Mouse (Mus musculus): ENCODE data around the gene Trub2. TPM values are rescaled to one million over a fixed set of nuclear protein-coding genes. Genes with fewer than 3 reads are reported as not detected.

Gene Trub2
- polyA plus RNA-seq, 1 experiment from 2014 or later: 21.0 TPM

DNA sequence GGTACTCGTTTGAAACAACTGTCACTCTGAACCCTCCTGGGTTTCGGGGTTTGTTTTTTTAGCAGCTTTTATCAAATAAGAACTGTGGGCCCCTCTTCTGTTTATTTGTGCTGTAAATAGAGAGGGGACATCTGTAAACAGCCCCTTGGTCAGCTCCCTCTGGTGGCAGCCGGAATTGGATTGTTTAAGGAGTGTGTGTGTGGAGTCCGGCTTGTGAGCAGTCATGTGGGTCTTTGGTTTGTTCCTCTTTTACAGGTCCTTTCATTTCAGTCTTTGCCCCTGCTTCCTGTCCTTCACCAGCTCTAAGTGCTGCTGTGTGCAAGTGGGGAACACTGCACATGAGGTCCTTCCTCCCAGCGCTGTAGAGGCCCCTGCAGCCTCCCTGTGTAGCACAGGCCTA is 48.9 kb downstream of the Trub2 start:
- no peaks in the 10 kb centered on the region for H3K9me3 ChIP-seq (replicated peaks)
- H3K9ac ChIP-seq: no peak overlapping the region
- WGBS: 61% methylated on average over 5 of the region's 5 CpGs
- ATAC-seq (replicated peaks; ENCODE audit: insufficient number of reproducible peaks, insufficient read depth, low FRiP score, low read depth): no peak
- H3K27ac ChIP-seq: no peak overlapping the region
- H3K36me3 ChIP-seq: peaks cover 40% of the 10 kb centered on the region
- H3K4me1 ChIP-seq (replicated peaks): peaks cover 7% of the 10 kb centered on the region
- no peak overlapping the region for H3K4me3 ChIP-seq
- no peak overlapping the region for H3K4me2 ChIP-seq
- no peaks in the 10 kb centered on the region for H3K27me3 ChIP-seq

DNA sequence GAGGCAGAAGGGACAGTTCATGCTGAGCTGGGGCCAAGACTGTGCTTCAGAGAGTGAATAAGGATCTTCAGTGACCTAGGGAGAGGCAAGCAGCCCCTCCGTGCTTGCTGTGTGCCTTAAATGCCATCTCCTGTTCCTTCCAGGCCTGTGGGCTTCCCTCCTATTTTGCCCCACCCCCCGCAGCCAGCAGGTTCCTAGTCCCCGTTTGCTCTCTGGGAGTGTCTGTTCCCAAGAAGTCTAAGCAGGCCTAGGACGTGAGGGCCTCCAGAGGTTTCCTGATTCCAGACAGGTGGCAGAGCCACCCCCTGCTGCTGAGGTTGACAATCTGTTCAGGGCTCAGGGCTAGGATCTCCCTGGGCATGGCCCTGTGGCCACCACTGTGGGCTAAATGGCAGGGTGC is 49.5 kb downstream of the Trub2 start:
- Histone ChIP-seq H3K9ac (no peak overlapping the region), H3K4me3 (no peak overlapping the region), H3K27ac (no peak overlapping the region), H3K9me3 (replicated peaks) (no peaks in the 10 kb centered on the region), H3K27me3 (no peaks in the 10 kb centered on the region), H3K36me3 (peaks cover 40% of the 10 kb centered on the region), H3K4me1 (replicated peaks) (peaks cover 7% of the 10 kb centered on the region), H3K4me2 (no peak overlapping the region)
- 72% methylated on average over 4 of the region's 4 CpGs for WGBS
- no peak for ATAC-seq (replicated peaks; ENCODE audit: insufficient number of reproducible peaks, insufficient read depth, low FRiP score, low read depth)

DNA sequence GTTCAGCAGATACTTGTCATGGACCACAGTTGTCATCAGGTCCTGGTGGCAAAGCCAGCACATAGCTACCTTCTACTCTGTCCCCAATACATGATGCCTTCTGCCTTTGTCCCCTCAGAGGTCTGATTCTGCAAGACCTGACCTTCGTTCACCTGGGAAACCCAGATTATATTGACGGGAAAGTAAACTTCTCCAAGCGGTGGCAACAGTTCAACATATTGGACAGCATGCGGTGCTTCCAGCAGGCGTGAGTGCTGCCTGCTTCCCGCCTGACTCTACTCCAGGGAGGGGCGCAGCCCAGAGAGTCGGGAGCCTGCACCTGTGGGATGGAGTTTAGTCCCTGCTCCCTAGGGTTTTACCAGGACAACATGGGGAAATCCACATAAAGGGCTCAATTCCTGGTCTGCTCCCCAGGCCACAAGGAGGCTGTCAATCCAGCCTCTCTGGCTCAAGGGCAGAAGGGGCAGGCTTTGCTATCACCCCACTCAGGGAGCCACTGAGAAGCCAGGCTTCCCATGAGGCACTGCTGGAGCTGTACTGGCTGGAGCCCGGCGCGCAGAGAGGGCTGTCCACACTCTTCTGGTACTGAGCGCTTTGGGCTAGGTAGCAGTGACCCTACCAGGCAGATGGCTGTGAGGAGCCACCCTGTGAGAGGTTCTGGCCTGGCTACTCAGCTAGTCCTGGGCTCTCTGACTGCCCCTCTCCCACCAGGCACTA is 50.9 kb downstream of the Trub2 start:
- no peak overlapping the region for H3K9ac ChIP-seq
- no peaks in the 10 kb centered on the region for H3K27me3 ChIP-seq
- no peak overlapping the region for H3K4me3 ChIP-seq
- no peak overlapping the region for H3K4me2 ChIP-seq
- no peaks in the 10 kb centered on the region for H3K9me3 ChIP-seq (replicated peaks)
- 64% methylated on average over 12 of the region's 12 CpGs for WGBS
- peaks cover 40% of the 10 kb centered on the region for H3K36me3 ChIP-seq
- H3K4me1 ChIP-seq (replicated peaks): peaks cover 7% of the 10 kb centered on the region
- H3K27ac ChIP-seq: peak overlapping the region; percentile 41
- ATAC-seq (replicated peaks; ENCODE audit: insufficient number of reproducible peaks, insufficient read depth, low FRiP score, low read depth): peak; percentile 63

DNA sequence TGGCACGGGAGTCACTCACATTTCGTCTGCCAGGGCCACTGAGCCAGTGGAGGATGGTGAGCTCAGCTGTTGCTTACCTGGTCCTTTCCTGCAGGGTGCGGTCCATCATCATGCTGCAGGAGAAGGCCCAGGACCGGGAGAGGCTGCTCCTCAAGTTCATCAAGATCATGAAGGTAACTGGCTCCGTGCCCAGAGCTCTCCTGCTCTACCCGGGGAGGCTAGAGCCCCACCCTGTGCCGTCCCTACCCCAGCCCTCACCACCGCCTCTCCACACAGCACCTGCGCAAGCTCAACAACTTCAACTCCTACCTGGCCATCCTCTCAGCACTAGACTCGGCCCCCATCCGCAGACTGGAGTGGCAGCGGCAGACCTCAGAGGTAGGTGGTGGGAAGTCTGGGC is 52.6 kb downstream of the Trub2 start:
- no peaks in the 10 kb centered on the region for H3K9me3 ChIP-seq (replicated peaks)
- no peak overlapping the region for H3K27ac ChIP-seq
- no peak for ATAC-seq (replicated peaks; ENCODE audit: insufficient number of reproducible peaks, insufficient read depth, low FRiP score, low read depth)
- no peak overlapping the region for H3K4me3 ChIP-seq
- H3K27me3 ChIP-seq: no peaks in the 10 kb centered on the region
- WGBS: 74% methylated on average over 12 of the region's 12 CpGs
- no peak overlapping the region for H3K9ac ChIP-seq
- no peak overlapping the region for H3K4me2 ChIP-seq
- H3K4me1 ChIP-seq (replicated peaks): peaks cover 7% of the 10 kb centered on the region
- H3K36me3 ChIP-seq: peaks cover 45% of the 10 kb centered on the region

DNA sequence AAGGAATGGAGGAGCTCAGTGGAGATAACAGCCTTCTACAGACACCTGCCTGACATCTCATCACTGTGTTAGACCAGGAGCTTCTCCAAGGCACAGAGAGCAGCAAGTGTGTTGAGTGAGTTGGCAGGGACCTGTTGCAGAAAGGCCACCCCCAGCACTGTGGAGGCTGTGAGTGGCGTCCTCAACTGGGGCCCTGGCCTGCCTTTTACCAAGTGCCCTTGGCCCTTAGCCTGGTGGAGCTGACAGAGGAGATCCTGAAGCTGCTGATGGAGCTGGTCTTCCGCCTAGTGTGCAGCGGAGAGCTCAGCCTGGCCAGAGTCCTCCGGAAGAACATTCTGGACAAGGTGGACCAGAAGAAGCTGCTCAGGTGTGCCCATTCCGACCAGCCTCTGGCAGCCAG is 55.0 kb downstream of the Trub2 start:
- Histone ChIP-seq H3K4me2 (no peak overlapping the region), H3K36me3 (peaks cover 31% of the 10 kb centered on the region), H3K9ac (no peak overlapping the region), H3K27me3 (no peaks in the 10 kb centered on the region), H3K27ac (no peak overlapping the region), H3K4me3 (no peak overlapping the region), H3K9me3 (replicated peaks) (no peaks in the 10 kb centered on the region), H3K4me1 (replicated peaks) (peaks cover 11% of the 10 kb centered on the region)
- ATAC-seq (replicated peaks; ENCODE audit: insufficient number of reproducible peaks, insufficient read depth, low FRiP score, low read depth): no peak
- 90% methylated on average over 5 of the region's 5 CpGs for WGBS

DNA sequence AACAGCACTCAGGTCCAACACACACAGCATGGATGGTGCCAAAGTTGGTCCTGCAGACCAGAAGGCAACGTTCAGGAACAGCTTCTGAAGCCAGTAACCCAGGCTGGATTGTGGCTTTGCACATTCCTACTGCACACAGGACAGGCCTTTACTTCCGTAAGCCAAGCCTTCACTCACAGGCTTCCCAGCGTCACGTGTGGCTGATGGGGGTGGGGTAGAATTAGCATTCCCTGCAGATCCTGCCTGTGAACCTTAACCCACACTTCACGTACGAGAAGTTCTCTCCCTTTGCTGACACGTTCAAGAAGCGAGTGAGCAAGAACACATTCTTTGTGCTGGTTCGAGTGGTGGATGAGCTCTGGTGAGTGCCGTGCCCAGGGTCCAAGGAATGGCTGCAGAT is 55.7 kb downstream of the Trub2 start:
- Histone ChIP-seq H3K9me3 (replicated peaks) (no peaks in the 10 kb centered on the region), H3K27me3 (no peaks in the 10 kb centered on the region), H3K4me2 (no peak overlapping the region), H3K36me3 (peaks cover 30% of the 10 kb centered on the region), H3K4me1 (replicated peaks) (peaks cover 11% of the 10 kb centered on the region), H3K27ac (no peak overlapping the region), H3K9ac (no peak overlapping the region), H3K4me3 (no peak overlapping the region)
- WGBS: 82% methylated on average over 10 of the region's 10 CpGs
- ATAC-seq (replicated peaks; ENCODE audit: insufficient number of reproducible peaks, insufficient read depth, low FRiP score, low read depth): no peak

DNA sequence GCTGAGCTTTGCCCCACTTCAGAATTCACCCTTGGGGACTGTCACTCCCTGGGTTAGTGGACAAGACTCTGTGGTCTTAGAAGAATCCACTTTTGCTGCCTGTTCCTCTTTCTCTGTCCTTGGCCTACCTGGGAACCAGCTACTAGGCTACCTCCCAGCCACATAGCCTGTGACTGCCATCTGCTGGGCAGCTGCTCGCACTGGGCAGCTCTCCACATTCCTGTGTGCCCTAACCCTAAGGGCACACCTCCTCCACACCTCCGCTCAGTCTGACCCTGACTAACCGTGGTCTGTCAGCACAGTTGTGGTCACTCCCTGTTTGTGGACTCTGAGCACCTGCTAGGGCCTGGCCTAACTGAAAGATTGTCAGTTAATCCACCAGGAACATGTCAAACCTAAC is 56.8 kb downstream of the Trub2 start:
- no peaks in the 10 kb centered on the region for H3K9me3 ChIP-seq (replicated peaks)
- no peaks in the 10 kb centered on the region for H3K27me3 ChIP-seq
- H3K4me2 ChIP-seq: no peak overlapping the region
- peaks cover 30% of the 10 kb centered on the region for H3K36me3 ChIP-seq
- H3K4me1 ChIP-seq (replicated peaks): peaks cover 4% of the 10 kb centered on the region; the same call in 1 of the 2 replicates
- H3K27ac ChIP-seq: no peak overlapping the region
- no peak overlapping the region for H3K4me3 ChIP-seq
- H3K9ac ChIP-seq: no peak overlapping the region
- 63% methylated on average over 3 of the region's 3 CpGs for WGBS
- 0 out of 2 replicates have a peak, but pooled peaks have one; percentile 27 for ATAC-seq (replicated peaks; ENCODE audit: insufficient number of reproducible peaks, insufficient read depth, low FRiP score, low read depth)

DNA sequence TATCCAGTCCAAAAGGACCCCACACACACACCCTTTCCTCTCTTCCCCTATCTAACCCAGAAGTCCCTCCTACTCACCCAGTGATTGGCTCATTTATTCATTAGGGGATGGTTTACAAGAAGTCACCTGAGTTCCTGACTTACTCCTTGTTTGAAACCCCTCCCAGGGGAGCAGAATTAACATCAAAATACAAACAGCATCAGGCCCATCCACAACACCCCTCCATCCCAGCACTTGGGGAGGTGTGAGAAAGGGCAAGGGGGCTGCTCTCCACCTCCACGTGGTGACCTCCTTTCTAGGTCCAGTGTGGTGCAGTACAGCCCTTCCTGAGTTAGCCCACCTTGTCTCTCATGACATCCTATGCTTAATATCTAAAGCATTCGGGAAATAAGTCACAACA is 58.8 kb downstream of the Trub2 start:
- Histone ChIP-seq H3K4me3 (no peak overlapping the region), H3K27me3 (no peaks in the 10 kb centered on the region), H3K27ac (no peak overlapping the region), H3K9me3 (replicated peaks) (no peaks in the 10 kb centered on the region), H3K9ac (no peak overlapping the region), H3K4me2 (no peak overlapping the region), H3K36me3 (peaks cover 31% of the 10 kb centered on the region), H3K4me1 (replicated peaks) (peaks cover 4% of the 10 kb centered on the region; the same call in 1 of the 2 replicates)
- no peak for ATAC-seq (replicated peaks; ENCODE audit: insufficient number of reproducible peaks, insufficient read depth, low FRiP score, low read depth)
- WGBS: 52% methylated on average over 2 of the region's 2 CpGs

DNA sequence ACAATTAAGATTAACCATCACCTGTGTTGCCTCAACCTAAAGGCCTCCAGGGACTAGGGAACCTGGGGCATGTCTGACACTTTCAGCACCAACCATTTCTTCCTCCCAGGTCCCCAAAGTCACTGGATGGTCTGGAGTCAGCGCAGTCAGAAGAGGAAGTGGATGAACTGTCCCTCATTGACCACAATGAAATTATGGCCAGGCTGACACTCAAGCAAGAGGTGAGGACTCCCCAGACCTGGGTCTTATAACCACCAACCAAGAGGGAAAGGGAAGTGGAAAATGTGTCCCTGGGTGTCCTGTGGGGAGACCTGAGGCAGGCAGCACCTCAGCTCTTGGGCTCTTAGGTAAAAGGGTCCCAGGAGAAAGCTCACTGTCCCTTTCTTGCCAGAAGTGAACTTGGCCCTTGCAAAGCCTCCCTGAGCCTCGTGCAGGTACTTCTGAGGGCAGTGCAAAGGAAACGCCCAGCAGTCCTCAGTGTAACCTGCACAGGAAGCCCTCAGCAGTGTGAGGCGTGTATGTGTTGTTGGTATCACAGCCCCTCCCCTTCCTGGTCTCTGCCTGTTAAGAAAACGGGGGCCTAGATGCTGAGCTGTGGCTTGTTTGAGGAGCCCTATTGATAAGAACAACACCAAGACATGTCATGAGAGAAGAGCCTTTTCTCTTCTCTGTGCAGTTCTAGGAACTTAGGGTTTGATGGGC is 63.5 kb downstream of the Trub2 start:
- Histone ChIP-seq H3K27me3 (no peaks in the 10 kb centered on the region), H3K4me3 (no peak overlapping the region), H3K4me1 (replicated peaks) (peaks cover under 1% of the 10 kb centered on the region; the same call in 1 of the 2 replicates), H3K9me3 (replicated peaks) (no peaks in the 10 kb centered on the region), H3K27ac (no peak overlapping the region), H3K4me2 (no peak overlapping the region), H3K9ac (no peak overlapping the region), H3K36me3 (peaks cover 35% of the 10 kb centered on the region)
- no peak for ATAC-seq (replicated peaks; ENCODE audit: insufficient number of reproducible peaks, insufficient read depth, low FRiP score, low read depth)
- WGBS: 56% methylated on average over 5 of the region's 5 CpGs

DNA sequence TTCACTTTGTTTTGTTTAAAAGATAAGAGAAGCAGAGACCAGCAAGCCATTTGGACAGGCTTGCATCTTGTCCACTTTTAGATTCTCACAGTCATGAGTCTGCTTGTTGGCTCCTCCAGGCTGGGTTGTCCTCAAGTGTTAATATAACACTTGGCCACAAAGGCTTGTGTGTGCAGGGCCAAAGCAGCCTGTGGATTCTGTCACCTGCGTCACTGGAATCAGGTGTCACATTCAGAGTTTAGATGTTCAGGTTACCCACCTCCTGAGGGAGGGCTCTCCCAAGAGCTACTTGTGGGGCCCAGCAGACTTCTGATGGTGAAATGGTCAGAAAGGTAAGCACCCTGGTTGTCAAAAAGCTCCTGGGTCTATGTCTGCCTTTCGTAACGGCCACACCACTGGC is 65.2 kb downstream of the Trub2 start:
- 62% methylated on average over 3 of the region's 3 CpGs for WGBS
- Histone ChIP-seq H3K36me3 (peaks cover 39% of the 10 kb centered on the region), H3K4me2 (no peak overlapping the region), H3K9ac (no peak overlapping the region), H3K27ac (no peak overlapping the region), H3K4me3 (no peak overlapping the region), H3K4me1 (replicated peaks) (peaks cover 5% of the 10 kb centered on the region), H3K9me3 (replicated peaks) (no peaks in the 10 kb centered on the region), H3K27me3 (no peaks in the 10 kb centered on the region)
- no peak for ATAC-seq (replicated peaks; ENCODE audit: insufficient number of reproducible peaks, insufficient read depth, low FRiP score, low read depth)

DNA sequence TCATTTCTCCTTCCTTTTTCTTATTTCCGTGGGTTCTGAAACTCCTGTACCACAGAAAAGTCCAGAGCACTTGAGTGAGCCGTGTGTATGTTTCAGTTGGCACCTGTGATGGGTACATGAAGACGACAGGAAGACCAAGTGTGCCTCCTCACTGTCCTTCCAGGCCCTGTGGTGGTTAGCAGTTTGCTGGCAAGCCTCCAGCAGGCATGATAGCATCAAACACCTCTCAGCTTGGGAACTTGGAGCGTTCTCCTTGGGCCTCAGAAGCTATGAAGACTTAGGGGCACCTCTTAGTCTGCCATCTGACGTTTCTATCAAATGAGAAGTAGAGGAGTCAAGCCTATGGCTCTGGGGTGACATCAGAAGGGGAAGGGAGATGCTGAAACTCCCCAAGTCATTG is 69.7 kb downstream of the Trub2 start:
- H3K36me3 ChIP-seq: peaks cover 14% of the 10 kb centered on the region; the same call in 1 of the 2 replicates

More for the DNA sequence above, 69.7 kb downstream of the Trub2 start:
- no peaks in the 10 kb centered on the region for H3K27me3 ChIP-seq
- no peaks in the 10 kb centered on the region for H3K9me3 ChIP-seq (replicated peaks)
- 56% methylated on average over 5 of the region's 5 CpGs for WGBS
- no peak overlapping the region for H3K4me3 ChIP-seq
- H3K9ac ChIP-seq: no peak overlapping the region
- no peak overlapping the region for H3K27ac ChIP-seq
- no peak for ATAC-seq (replicated peaks; ENCODE audit: insufficient number of reproducible peaks, insufficient read depth, low FRiP score, low read depth)
- H3K4me1 ChIP-seq (replicated peaks): peaks cover 41% of the 10 kb centered on the region
- H3K4me2 ChIP-seq: no peak overlapping the region

All from heart, embryonic 15.5 days (tissue).